Mouse (Mus musculus) ovary, postnatal 10 days (tissue): Measurements from ENCODE around the gene Mslnl.

ENCODE experiments used
- DNase-seq: peaks from one replicate; pipeline ENCODE4 v3.0.0; 2022; ENCODE audit warnings: low spot score

Mslnl gene

DNA sequence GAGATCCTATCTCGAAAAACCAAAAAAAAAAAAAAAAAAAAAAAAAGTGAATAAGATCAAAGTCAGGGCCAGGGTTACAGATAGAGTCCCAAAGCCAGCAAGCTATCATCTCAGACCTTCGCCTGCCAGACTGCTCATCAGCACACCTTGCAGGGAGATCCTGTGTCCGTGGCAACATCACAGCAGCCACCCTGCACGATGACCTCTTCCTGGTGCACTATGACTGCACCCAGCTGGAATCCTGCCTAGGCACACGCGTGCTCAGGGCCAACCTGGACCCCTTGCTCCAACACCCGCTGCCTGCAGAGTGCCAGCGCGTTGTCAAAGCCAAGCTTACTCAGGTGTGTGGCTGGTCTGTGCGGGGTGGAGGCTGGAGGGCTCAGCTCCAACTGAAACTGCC is 8.5 kb downstream of the Mslnl start:
- no peak for DNase-seq

DNA sequence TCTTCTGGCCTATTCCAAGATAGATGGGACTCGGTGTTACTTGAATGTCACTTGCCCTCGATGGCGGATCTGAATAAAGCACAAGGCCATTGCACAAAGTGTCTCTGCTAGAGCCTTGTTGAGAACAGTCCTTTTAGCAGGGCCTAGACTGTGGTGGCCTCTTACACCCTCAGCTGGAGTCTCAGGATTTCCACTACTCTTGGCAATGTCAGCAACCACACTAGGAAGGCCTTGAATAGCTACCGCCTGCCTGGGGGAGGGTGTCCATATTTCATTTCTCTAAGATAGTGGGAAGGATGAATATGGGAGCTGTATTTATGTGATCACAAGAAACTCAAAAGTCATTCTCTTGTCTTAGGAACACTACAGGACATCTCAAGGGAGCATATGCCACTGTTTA is 12.4 kb downstream of the Mslnl start:
- no peak for DNase-seq

DNA sequence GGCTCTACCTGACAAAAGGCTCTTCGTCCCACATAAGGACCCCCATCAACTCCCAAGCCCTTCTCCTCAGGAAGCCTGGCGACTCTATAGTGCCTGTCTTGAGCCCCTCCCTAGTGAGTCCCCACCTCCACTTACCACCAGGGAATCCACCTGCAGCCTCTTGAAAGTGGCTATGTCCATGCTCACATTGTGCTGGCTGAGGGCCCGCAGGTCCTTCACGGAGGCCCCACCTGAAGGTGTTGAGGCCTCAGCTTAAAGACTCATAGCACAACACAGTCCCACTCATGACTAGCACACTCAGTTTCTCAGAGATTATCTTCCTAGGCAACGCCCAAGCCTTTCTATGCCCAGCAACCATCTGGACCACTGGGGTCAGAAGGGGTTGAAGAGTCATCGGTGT is 13.5 kb downstream of the Mslnl start:
- DNase-seq, result no peak

DNA sequence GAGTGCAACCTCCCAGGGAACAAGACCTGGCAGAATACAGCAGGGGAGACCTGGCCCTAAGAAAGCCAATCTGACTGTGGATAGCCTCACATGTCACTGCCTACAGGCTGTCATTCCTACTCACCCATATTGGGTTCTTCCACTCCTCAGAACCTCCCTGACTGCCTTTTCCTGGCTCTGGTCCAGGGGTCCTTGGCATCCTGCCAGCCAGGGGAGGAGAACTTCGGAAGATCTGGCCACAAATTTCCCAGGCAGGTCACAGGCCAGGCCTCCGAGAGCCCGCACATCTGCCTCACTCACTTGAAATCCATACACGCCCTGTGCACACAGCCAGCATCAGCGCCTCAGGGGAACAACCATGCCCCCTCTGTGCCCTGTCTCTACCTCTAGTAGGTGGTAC is 15.6 kb downstream of the Mslnl start:
- DNase-seq, result peak; percentile 50

DNA sequence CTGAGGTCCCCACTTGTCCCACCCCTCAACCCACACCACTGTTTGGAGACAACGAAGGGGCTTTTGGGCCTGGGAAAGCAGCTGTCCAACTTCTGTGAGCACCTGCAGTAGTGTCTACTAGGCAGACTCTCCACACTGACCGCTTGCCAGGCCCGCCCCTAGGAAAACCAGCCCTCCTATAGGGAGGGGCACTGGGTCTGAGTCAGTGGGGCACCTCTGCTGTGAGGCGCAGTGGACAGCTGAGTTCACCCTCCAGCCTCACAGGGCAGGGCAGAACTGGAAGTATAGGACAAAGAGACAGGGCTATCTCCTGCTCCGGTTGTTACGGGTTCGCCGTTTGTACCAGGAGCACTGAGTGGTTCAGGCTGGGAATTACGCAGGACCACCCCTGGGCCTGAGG is 18.4 kb downstream of the Mslnl start, which contains the start of gene Msln:
Gene Msln, minus strand, starts transcription at position 138 of the 400 bp plus-strand sequence.
- DNase-seq, result no peak

DNA sequence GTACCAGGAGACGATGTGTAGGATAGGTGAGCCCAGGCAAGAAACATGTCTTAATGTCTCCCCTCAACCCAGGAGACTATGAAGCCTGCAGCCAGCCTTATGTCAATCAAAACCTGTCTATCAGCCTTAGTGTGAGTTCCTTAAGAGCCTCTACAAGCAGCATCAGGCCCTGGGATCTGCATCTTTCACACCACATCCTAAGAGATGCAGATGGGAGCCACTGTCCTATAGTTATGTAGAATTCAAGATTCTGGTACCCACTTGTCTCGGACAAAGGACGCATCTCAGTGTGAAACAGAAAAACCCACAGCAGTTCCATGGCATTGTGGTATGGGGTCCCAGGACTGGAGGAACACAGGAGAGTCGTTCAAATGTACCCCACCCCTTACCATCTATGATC is 19.2 kb downstream of the Mslnl start:
- DNase-seq, result no peak

DNA sequence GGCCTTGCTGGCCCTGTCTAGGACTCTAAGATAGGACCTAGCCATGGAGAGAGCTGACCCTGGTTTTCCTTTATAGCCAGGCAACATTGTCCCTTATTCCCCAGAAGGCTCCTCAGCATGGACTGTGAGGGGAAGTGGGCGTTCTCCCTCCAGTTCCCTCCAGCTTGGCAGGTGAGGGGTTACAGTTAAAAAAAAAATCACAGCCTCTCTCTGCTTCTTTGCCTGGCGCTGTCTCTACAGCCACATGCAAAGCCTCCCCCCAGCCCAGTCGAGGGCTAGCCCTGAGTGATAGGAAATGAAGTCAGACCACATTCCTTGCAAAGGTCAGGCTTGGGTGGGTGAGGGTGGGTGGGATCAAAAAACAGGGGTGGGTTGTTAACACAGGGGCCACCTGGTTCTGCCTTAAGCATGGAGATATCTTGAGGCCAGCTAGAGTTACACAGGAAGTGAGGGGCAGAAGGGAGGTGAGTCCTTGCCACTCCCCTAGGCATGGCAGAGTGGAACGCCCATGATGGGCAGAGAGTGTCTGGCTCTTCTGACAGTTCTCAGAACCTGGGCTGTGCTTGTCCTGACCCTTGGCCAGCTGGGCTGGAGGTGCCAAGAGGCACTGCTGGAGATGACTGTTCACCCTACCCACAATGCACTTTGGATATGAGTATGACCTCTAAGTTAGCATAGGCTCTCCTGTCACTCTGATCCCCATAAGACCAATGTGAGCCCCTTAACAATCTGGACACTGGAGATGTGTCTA is 20.0 kb downstream of the Mslnl start:
- DNase-seq, result no peak

DNA sequence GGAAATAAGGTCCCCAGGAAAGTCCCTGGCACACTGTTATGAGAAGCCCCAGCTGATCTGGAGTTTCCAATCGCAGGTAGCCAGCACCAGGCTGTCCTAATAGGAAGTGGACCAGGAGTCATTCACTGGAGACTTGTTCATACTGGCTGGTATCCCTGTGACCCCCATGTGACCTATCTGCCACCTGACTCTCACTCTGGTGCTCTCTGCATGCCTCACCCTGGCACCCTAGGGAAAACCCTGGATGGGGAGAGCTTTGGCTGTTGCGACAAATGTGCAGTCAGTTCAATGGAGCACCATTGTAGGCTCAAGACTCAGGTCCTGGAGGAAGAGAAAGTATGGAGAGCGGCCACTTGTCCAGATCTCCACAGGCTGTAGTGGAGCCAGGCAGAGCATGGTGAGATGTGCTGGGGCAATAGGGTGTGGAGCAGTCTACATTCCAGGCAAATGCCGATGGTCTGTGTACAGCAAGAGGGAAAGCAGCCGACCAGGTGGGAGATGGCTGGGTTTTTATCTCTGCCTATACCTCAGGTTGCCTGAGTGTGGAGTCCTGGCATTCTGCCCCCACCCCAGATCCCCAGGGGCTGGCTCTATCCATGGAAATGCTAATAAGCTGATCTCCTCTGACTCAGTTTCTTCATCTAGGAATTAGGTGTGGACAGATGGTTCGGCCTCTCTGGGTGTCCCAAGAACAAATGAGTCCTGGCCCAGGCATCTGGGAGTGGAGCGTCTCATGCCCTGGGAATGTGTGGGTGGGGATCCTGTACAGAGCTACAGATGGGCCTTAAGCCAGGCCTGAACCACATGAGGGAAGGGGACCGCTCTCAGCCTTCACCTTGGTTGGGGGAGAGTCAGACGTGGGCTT is 20.8 kb downstream of the Mslnl start:
- DNase-seq, result no peak

DNA sequence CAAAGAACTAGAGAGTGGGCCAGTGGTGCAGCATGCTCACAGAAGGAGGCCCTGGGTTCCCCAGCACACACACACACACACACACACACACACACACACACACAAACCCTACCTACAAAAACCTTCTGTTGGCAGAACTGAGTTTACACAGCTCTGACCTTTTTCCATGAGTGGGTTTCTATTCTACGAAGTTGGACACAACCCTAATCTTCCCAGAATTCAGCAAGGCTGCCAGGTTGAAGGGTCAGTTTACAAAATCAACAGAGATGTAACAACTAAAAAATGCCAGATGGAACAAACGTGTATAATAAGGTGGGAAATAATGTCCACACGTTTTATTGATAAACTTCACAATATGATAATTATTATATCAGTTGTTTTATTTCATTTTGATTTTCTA is 21.8 kb downstream of the Mslnl start:
- DNase-seq, result no peak

DNA sequence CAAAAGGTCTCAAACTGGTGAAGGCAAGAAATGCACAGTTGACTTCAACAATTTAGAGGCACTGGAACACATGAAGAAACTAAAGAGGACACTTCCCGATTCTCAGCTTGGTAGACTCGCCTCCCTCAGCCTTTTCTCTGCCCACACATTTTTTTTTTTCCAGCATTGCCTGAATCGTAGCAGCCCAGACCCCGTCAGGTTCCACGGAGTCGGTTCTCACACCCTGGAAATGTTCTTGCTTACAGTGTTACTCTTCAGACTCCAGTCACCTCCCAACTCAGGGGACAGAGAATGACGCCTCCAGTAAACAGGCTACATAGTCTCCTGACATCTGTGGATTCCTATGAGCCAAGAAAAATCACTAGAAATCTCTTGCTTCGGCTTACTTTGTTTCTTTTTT is 24.3 kb downstream of the Mslnl start:
- DNase-seq, result no peak

DNA sequence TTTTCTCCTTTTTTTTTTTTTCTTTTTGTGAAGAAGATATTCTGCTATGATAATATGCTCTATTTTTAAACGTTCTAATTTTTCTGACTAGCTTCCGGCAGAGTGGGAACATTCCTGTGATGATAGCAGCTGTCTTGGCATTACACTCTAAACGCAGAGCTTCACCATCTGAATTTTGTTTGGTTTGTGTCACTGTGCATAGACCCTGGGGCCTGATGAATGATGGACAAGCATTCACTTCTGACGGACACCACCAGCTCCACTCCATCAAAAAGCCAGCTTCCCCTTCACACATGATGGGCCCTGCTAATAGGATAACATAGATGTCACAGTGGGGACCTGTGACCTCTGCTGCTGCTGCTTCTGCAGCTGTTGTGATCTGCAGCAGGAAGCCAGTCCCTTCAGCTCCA is 25.7 kb downstream of the Mslnl start:
- DNase-seq, result no peak

DNA sequence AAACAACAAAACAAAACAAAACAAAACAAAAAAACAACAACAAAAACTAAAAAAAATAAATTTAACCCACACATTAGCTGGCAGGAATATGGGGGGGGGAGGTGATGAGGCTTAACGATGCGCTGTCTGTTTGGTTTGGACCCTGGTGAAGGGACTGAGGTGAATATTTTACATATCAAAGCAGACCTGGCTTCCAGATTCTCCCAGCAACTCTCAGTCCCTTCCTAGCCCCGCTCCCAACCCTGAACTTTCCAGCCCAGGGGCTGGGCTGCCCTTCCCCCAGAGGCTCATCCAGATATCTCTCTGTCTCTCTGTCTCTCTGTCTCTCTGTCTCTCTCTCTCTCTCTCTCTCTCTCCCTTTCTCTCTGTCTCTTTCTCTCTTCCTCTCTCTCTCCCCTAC is 26.7 kb downstream of the Mslnl start:
- no peak for DNase-seq

DNA sequence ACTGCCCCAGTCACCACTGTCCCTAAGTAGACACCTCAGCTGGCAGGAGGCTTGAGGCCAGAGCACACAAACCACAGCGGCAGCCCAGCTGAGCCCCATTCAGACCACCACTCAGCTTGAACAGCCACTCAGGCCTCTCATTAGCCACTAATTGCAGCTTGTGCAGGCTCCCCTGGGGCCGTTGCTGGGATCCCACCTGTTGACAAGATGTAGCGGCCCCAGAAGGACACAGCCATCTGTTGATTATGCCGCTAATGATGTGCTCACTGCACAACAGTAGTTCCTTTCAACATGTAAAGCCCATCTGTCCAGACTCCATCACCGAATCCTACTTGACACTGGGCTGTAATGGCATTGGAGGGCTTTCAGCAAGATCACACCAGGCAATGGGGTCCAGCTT is 30.0 kb downstream of the Mslnl start:
- DNase-seq, result no peak

DNA sequence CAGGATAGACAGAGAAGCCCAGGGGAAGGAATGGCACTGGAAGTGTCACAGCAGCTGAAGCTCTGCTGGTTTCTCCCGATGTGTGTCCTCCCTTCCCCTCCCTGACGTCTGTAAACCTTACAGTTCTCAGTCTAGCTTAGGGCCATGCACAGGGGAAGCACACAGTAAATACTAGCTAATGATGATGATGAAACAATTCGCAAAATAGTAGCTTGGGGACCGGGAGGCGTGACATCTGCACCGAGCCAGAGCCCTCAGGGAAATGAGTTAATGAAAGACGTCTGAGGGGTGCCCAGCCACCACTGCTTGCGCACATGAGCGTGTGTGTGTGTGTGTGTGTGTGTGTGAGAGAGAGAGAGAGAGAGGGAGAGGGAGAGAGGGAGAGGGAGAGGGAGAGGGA is 33.5 kb downstream of the Mslnl start:
- no peak for DNase-seq

DNA sequence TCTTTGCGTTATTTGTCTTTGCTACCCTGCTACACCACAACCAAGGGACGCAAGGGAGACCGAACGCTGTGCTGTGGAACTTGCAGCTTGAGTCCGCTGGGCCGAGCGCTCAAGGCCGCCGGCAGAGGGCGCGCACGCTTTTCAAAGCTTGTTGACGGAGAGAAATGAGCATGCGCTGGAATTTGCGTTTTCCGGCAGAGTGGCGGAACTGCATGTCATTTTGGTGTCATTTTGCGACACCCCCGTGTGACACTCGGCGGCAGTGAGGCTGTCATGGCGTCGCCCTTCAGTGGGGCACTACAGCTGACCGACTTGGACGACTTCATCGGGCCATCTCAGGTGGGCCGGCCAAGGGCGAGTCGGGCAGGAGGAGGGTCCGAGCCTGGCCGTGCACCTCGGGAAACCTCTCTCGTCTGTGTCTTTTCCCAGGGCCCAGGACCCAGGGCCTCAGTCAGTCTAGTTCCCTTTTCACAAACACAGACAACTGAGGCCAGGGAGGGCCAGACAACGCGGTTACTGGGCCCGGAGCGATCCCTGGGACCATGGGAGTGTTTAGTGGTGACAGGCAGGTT is 37.8 kb downstream of the Mslnl start, which contains the start of gene Narfl:
Gene Narfl, plus strand, starts transcription at position 228 of the 572 bp plus-strand sequence.
- peak; percentile 95 for DNase-seq

DNA sequence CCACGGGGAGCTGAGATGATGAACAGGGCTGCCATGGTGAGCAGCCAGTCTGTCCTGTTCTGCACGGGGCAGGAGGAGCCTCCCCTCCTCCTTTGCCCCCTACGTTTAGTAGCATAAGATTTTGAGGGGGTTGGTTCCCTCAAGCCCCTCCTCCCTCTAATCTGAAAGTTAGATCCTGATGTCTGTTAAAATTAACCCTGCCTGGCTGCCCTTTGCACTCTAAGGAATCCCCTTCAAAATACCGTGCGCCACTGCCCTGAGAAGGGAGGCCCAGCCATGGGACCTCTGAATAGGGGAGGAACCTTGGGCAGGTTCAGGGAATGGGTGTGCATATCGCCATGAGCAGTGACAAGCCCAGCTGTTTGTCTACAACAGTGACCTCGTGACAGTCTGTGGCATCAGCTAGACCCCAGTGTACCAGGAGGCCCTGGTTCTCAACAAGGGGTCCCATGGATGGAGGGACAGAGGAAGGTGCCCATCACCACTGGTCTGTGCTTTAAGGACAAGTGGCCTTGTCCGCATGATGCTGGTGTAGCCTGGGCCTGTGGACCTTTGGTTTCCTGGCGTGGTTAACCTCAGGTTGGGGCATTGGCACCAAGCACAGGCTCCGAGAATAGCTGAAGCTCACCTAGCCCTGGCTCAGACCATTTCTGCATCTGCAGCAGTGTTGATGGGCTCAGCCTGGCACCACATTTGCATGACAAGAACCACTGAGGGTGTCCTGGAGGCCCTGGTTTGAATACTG is 39.6 kb downstream of the Mslnl start:
- no peak for DNase-seq

DNA sequence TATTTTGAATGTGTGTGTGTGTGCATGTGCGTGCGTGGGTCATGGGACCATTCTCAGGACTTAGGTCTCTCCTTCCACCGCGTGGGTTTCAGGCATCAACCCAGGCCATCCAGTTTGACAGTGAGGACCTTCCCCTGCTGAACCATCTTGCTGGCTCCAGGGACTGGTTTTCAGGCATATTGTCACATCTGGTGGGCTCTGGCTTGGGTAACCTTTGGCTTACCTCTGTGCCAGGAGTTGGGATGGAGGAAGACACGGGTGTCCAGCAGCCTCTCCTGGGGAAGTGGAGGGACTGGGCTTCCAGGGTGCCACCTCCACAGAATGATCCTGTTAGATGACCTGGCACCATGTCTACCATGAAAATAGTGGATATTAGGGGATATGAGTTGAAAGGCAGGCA is 42.1 kb downstream of the Mslnl start:
- no peak for DNase-seq

DNA sequence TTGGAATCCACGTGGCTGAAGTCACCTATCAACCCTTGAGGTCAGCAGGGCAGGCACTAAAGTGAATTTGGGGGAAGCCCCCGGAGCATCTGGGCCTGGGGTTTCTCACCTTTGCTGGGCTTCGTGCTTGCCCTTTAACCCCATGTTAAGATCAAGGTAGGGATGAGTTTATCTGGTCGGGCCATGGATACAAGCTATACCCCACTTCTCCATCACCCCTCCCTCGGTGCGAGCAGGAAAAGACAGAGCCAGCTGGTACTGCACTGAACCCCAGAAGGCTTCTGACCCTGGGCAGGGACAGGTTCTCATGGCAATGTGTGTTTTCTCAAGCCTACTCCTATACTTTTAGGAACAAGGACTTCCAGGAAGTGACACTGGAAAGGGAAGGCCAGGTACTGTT is 45.5 kb downstream of the Mslnl start:
- DNase-seq, result no peak

DNA sequence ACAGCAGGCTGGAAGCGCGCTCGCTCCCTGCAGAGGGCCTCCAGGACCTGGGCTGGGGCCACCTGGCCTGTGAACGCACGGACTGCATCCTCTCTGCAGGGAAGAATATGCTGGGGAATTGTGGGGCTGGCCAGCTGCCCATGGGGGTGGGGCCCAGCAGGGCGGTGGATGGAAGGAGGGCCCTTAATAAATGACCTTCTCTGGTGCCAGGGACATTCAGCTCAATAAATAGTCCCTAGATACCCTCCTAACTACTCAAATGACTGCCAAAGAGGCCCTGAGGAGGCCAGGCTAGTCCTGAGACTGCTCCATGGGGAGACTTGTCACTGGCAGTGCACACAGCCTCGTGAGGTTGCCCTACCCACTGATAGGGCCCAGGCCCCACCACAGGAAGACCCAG is 47.2 kb downstream of the Mslnl start:
- DNase-seq, result no peak

DNA sequence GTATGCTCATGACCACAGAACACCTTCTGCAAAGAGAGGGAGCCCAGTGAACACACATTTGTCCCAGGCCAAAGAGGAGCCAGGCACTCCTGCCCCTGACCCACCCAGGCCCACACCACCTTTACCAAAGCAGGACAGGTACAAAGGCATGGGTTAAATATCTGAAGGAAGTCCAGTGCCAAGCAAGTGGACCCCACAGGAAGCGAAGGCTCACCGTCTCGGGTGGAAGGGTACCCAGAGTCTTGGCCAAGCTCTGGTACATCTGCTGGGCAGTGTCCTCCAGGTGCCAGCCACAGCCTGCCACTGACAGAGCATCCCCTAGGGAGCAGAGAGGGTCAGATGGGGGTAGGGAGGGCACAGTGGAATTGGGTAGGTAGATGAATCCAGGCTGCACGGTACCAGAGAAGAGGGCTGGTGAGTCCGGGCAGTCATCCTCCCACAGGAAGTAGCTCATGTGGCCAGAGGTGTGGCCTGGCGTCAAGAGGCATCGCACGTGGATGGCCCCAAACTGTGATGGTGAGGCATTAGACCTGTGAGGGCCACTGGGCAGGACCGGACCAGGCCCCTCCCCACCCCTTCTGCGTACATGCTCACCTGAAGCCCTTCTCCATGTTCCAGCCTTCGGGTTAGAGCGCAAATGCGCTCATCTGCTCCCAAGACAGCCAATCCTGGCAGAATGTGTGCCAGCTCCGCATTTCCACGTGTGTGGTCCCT is 48.2 kb downstream of the Mslnl start:
- no peak for DNase-seq

DNA sequence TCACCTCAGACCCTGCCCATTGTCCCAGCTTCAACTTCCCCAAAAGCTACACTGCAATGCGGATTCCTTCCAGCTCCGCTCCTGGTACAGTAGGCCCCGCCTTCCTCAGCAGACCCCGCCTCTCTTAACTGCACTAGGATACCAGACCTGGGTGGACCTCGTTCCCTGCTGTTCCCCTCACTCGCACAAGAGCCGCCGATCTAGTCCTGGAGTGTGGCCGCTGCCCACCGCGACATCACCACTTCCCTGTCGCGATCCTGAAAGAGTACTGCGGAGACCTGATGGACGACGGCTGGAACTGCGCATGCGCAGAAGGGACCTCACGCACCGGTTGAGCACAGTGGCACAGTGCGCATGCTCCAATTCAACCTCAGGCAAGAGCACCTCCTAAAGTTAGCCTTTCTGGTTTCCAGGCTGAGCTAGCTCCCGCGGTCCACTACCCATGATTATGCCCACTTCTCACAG is 49.5 kb downstream of the Mslnl start, which contains the start of gene Haghl:
Gene Haghl, minus strand, starts transcription at position 393 of the 465 bp plus-strand sequence.
- DNase-seq, result peak; percentile 91
